Mouse (Mus musculus) heart, embryonic 14.5 days (tissue): ENCODE results near the gene Fubp3. TPM values are rescaled to one million over a fixed set of nuclear protein-coding genes. Genes with fewer than 3 reads are reported as not detected.

Source experiments
- ATAC-seq: fragments of 200-750 bp; cut with Nextera tagmentation; 2 replicates; pipeline ENCODE4 v1.8.0; 2017; ENCODE audit warnings: low read depth, moderate TSS enrichment; ENCODE audit not compliant: insufficient number of reproducible peaks, insufficient read depth, low FRiP score
- H3K27ac ChIP-seq, 2 experiments: fragments of 200-500 bp in 1 of 2; fragments of 300-500 bp in 1 of 2; sonication (generic) in 1 of 2; replicated peaks in 1 of 2; 2 replicates each; pipeline ENCODE4 v1.5.1; 2012 to 2014; ENCODE audit warnings: low read depth in 2 of 2, low read length in 2 of 2, control low read depth in 1 of 2, mild to moderate bottlenecking in 1 of 2, mixed read lengths in 1 of 2; ENCODE audit not compliant: control insufficient read depth in 1 of 2, insufficient read depth in 1 of 2
- H3K27me3 ChIP-seq: fragments of 300-500 bp; sonication (generic); 2 replicates; pipeline ENCODE4 v1.6.1; 2014; ENCODE audit warnings: mild to moderate bottlenecking, low read length, control low read depth; ENCODE audit not compliant: control insufficient read depth, insufficient read depth
- H3K36me3 ChIP-seq: fragments of 300-500 bp; sonication (generic); 2 replicates; pipeline ENCODE4 v1.6.1; 2014; ENCODE audit warnings: mild to moderate bottlenecking, control low read depth, low read length, mixed read lengths; ENCODE audit not compliant: control insufficient read depth, insufficient read depth
- H3K4me1 ChIP-seq, 2 experiments: fragments of 200-500 bp in 1 of 2; fragments of 300-500 bp in 1 of 2; sonication (generic) in 1 of 2; 2 replicates each; pipeline ENCODE4 v1.6.1; 2012 to 2014; ENCODE audit warnings: low read length in 2 of 2, control low read depth in 1 of 2, mixed read lengths in 1 of 2; ENCODE audit not compliant: control insufficient read depth in 2 of 2, insufficient read depth in 2 of 2
- H3K4me2 ChIP-seq: fragments of 300-500 bp; sonication (generic); 2 replicates; pipeline ENCODE4 v1.6.1; 2014; ENCODE audit warnings: mild to moderate bottlenecking, low read length
- H3K4me3 ChIP-seq, 2 experiments: fragments of 200-500 bp in 1 of 2; fragments of 300-500 bp in 1 of 2; sonication (generic) in 1 of 2; 2 replicates each; pipeline ENCODE4 v1.5.1; 2012 to 2014; ENCODE audit warnings: low read length in 2 of 2, mild to moderate bottlenecking in 2 of 2, control low read depth in 1 of 2, low read depth in 1 of 2, moderate library complexity in 1 of 2; ENCODE audit not compliant: control insufficient read depth in 1 of 2, insufficient read depth in 1 of 2
- H3K9ac ChIP-seq: fragments of 300-500 bp; sonication (generic); 2 replicates; pipeline ENCODE4 v1.6.1; 2014; ENCODE audit warnings: mild to moderate bottlenecking, low read length
- H3K9me3 ChIP-seq: fragments of 300-500 bp; sonication (generic); 2 replicates; pipeline ENCODE4 v1.6.1; 2016; ENCODE audit warnings: low read length, control low read depth; ENCODE audit not compliant: control insufficient read depth
- WGBS: fragments of 180-500 bp; shearing (Covaris S2); extraction: QIAGEN DNeasy Blood & Tissue Kit; methylation state at CpG from one replicate; pipeline ENCODE4 v1.1.7; 2014; 5-methylcytosine and 5-hydroxymethylcytosine counted together
- polyA plus RNA-seq: library from polyadenylated mRNA; unstranded; fragments of >200 nt; fragmentation: Nextera tagmentation; extraction: Ambion mirVana; gene quantifications from 2 replicates; pipeline ENCODE4 v1.2.1, GENCODE M21; 2014

Fubp3 gene
- polyA plus RNA-seq, 1 experiment from 2014 or later: 46.1 TPM

GRCm38 (mm10) chr2:31637807-31638206, 65.4 kb downstream of the Fubp3 start:
- H3K27ac ChIP-seq: no peak overlapping the region
- no peak overlapping the region for H3K9ac ChIP-seq
- under 1% methylated on average over 22 of the region's 22 CpGs for WGBS
- H3K4me1 ChIP-seq: peaks cover 0 to 20% of the 10 kb centered on the region in 2 experiments; a peak in 3 of 4 replicates
- peak overlapping the region in 1 of 2 experiments; percentile 3; a peak in 2 of 4 replicates for H3K4me3 ChIP-seq
- peaks cover 100% of the 10 kb centered on the region for H3K27me3 ChIP-seq
- no peaks in the 10 kb centered on the region for H3K9me3 ChIP-seq
- no peak for ATAC-seq
- H3K4me2 ChIP-seq: no peak overlapping the region
- no peaks in the 10 kb centered on the region for H3K36me3 ChIP-seq

GRCm38 (mm10) chr2:31638581-31639465, 66.4 kb downstream of the Fubp3 start:
- Histone ChIP-seq H3K36me3 (no peaks in the 10 kb centered on the region), H3K27me3 (peaks cover 100% of the 10 kb centered on the region), H3K9me3 (no peaks in the 10 kb centered on the region), H3K9ac (no peak overlapping the region), H3K27ac (no peak overlapping the region), H3K4me2 (no peak overlapping the region), H3K4me1 (peaks cover 0 to 20% of the 10 kb centered on the region in 2 experiments; a peak in 3 of 4 replicates), H3K4me3 (no peak overlapping the region)
- under 1% methylated on average over 31 of the region's 34 CpGs for WGBS
- no peak for ATAC-seq

GRCm38 (mm10) chr2:31639466-31639760, 67.0 kb downstream of the Fubp3 start:
- Histone ChIP-seq H3K4me3 (no peak overlapping the region), H3K27me3 (peaks cover 100% of the 10 kb centered on the region), H3K9me3 (no peaks in the 10 kb centered on the region), H3K27ac (no peak overlapping the region), H3K9ac (no peak overlapping the region), H3K4me2 (no peak overlapping the region), H3K4me1 (peaks cover 0 to 20% of the 10 kb centered on the region in 2 experiments; a peak in 3 of 4 replicates), H3K36me3 (no peaks in the 10 kb centered on the region)
- 0% methylated on average over 12 of the region's 13 CpGs for WGBS
- ATAC-seq: no peak

- WGBS: 1% methylated on average over 41 of the region's 41 CpGs
- H3K36me3 ChIP-seq: no peaks in the 10 kb centered on the region
- H3K4me2 ChIP-seq: no peak within 1 kb of the TSS
- no peak for ATAC-seq
- H3K9ac ChIP-seq: no peak within 1 kb of the TSS
- no peaks in the 10 kb centered on the region for H3K9me3 ChIP-seq
- peaks cover 0 to 20% of the 10 kb centered on the region in 2 experiments; a peak in 3 of 4 replicates for H3K4me1 ChIP-seq
- H3K27ac ChIP-seq: no peak within 1 kb of the TSS
- H3K27me3 ChIP-seq: peaks cover 100% of the 10 kb centered on the region
- 0 out of 4 replicates have a peak within 1 kb of the TSS, but pooled peaks of 1 of the 2 experiments have one; percentile 4 for H3K4me3 ChIP-seq
Observed at GRCm38 (mm10) chr2:31639901-31640608, 67.6 kb downstream of the Fubp3 start, which contains the start of gene Prdm12. Gene Prdm12 (plus strand): TSS chr2:31640037.

GRCm38 (mm10) chr2:31640609-31641507, 68.4 kb downstream of the Fubp3 start:
- H3K4me1 ChIP-seq: peaks cover 0 to 16% of the 10 kb centered on the region in 2 experiments; a peak in 3 of 4 replicates
- no peak overlapping the region for H3K4me2 ChIP-seq
- WGBS: 2% methylated on average over 48 of the region's 48 CpGs
- H3K36me3 ChIP-seq: no peaks in the 10 kb centered on the region
- 0 out of 4 replicates have a peak overlapping the region, but pooled peaks of 1 of the 2 experiments have one; percentile 4 for H3K4me3 ChIP-seq
- H3K9ac ChIP-seq: no peak overlapping the region
- no peak for ATAC-seq
- no peak overlapping the region for H3K27ac ChIP-seq
- peaks cover 100% of the 10 kb centered on the region for H3K27me3 ChIP-seq
- H3K9me3 ChIP-seq: no peaks in the 10 kb centered on the region

- Histone ChIP-seq H3K4me3 (no peak overlapping the region), H3K9ac (no peak overlapping the region), H3K36me3 (no peaks in the 10 kb centered on the region), H3K4me1 (peaks cover 0 to 10% of the 10 kb centered on the region in 2 experiments; a peak in 3 of 4 replicates), H3K27me3 (peaks cover 100% of the 10 kb centered on the region), H3K4me2 (no peak overlapping the region), H3K27ac (no peak overlapping the region), H3K9me3 (no peaks in the 10 kb centered on the region)
- WGBS: 2% methylated on average over 11 of the region's 11 CpGs
- no peak for ATAC-seq
Observed at GRCm38 (mm10) chr2:31641508-31641830, 69.0 kb downstream of the Fubp3 start.

- 4% methylated on average over 18 of the region's 18 CpGs for WGBS
Observed at GRCm38 (mm10) chr2:31641929-31642328, 69.5 kb downstream of the Fubp3 start.

More at GRCm38 (mm10) chr2:31641929-31642328, 69.5 kb downstream of the Fubp3 start:
- no peak overlapping the region for H3K9ac ChIP-seq
- H3K36me3 ChIP-seq: no peaks in the 10 kb centered on the region
- H3K4me1 ChIP-seq: peaks cover 0 to 5% of the 10 kb centered on the region in 2 experiments; a peak in 1 of 4 replicates
- no peak overlapping the region for H3K4me3 ChIP-seq
- ATAC-seq: no peak
- peaks cover 100% of the 10 kb centered on the region for H3K27me3 ChIP-seq
- H3K27ac ChIP-seq: no peak overlapping the region
- H3K4me2 ChIP-seq: no peak overlapping the region
- H3K9me3 ChIP-seq: no peaks in the 10 kb centered on the region
